Mouse (Mus musculus) ES-Bruce4 (cell line): ENCODE data around the gene Tctex1d2.

Source experiments
- CTCF ChIP-seq: IDR thresholded peaks from one replicate; pipeline ENCODE4 v1.8.1; 2011; ENCODE audit warnings: low read depth, low read length
- EP300 ChIP-seq: IDR thresholded peaks from 2 replicates; pipeline ENCODE4 v1.6.1; 2011; ENCODE audit warnings: low read depth, low read length; ENCODE audit not compliant: insufficient read depth
- POLR2A ChIP-seq: IDR thresholded peaks from one replicate; pipeline ENCODE4 v1.8.1; 2011; ENCODE audit warnings: low read length; ENCODE audit not compliant: insufficient read depth

DNA sequence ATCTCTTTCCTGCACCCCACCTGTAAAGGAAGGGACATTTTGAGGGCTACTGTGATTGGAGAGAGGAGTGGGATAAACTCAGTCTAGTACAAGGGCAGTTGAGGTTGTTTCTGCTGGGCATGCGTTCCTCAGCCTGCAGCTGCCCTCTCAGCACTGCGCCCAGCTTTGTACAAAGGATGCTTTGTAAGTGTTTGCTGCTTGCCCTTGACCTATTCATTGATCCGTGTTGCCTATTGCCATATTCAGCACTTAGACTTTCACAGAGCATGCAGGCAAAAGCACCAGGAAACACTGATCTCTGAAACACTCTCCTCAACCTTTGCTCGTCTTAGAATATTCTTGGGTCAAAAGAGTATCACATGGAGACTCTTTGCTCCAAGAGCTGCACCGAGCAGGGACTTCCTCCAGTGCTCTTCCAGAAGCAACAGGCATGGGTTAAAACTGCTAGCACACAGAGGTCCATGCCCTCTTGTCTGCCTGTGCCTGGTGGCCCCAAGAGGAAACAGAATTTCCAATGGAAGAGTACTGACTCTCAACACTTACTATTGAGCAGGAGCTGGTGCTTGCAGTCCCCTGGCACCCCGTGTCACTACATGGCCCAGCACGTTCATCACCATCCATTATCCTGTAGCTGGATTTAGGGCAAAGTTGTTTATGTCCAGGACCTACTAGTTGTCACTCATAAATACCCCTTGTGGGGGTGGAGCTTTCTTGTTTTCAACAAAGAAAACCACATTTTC is 52.9 kb downstream of the Tctex1d2 start:
- TF ChIP-seq CTCF (no peak), POLR2A (no peak), EP300 (no peak)
